Mouse (Mus musculus): ENCODE results near the gene Pard3. TPM values are rescaled to one million over a fixed set of nuclear protein-coding genes. Genes with fewer than 3 reads are reported as not detected.

The Pard3 gene
- polyA plus RNA-seq, 1 experiment from 2014 or later: 22.7 TPM

- Histone ChIP-seq H3K4me1 (ENCODE audit: control insufficient read depth, insufficient read depth, low read length) (no peaks in the 10 kb centered on the region), H3K27me3 (ENCODE audit: control insufficient read depth, insufficient read depth, low read length) (no peaks in the 10 kb centered on the region), H3K9me3 (ENCODE audit: control insufficient read depth, low read length) (no peaks in the 10 kb centered on the region), H3K36me3 (ENCODE audit: control insufficient read depth, insufficient read depth, low read length) (peaks cover 5% of the 10 kb centered on the region; the same call in 1 of the 2 replicates), H3K4me2 (ENCODE audit: low read depth, low read length) (no peak overlapping the region), H3K4me3 (ENCODE audit: low read depth, low read length) (no peak overlapping the region), H3K27ac (ENCODE audit: low read depth, low read length) (no peak overlapping the region), H3K9ac (replicated peaks; ENCODE audit: low read depth, low read length) (no peak overlapping the region)
- ATAC-seq (ENCODE audit: low read depth): no peak
Observed at GRCm38 (mm10) chr8:127392700-127393099, 329.0 kb downstream of the Pard3 start.

GRCm38 (mm10) chr8:127395488-127395887, 331.8 kb downstream of the Pard3 start:
- Histone ChIP-seq H3K36me3 (ENCODE audit: control insufficient read depth, insufficient read depth, low read length) (no peaks in the 10 kb centered on the region; the same call in 1 of the 2 replicates), H3K27ac (ENCODE audit: low read depth, low read length) (no peak overlapping the region), H3K4me3 (ENCODE audit: low read depth, low read length) (no peak overlapping the region), H3K4me2 (ENCODE audit: low read depth, low read length) (no peak overlapping the region), H3K4me1 (ENCODE audit: control insufficient read depth, insufficient read depth, low read length) (no peaks in the 10 kb centered on the region), H3K9me3 (ENCODE audit: control insufficient read depth, low read length) (no peaks in the 10 kb centered on the region), H3K9ac (replicated peaks; ENCODE audit: low read depth, low read length) (no peak overlapping the region), H3K27me3 (ENCODE audit: control insufficient read depth, insufficient read depth, low read length) (no peaks in the 10 kb centered on the region)
- 87% methylated on average over 4 of the region's 4 CpGs for WGBS
- ATAC-seq (ENCODE audit: low read depth): no peak

GRCm38 (mm10) chr8:127405815-127406214, 342.1 kb downstream of the Pard3 start:
- no peak overlapping the region for H3K27ac ChIP-seq (ENCODE audit: low read depth, low read length)
- H3K9me3 ChIP-seq (ENCODE audit: control insufficient read depth, low read length): no peaks in the 10 kb centered on the region
- no peak overlapping the region for H3K4me2 ChIP-seq (ENCODE audit: low read depth, low read length)
- H3K4me1 ChIP-seq (ENCODE audit: control insufficient read depth, insufficient read depth, low read length): peaks cover 3% of the 10 kb centered on the region; the same call in 1 of the 2 replicates
- no peaks in the 10 kb centered on the region for H3K36me3 ChIP-seq (ENCODE audit: control insufficient read depth, insufficient read depth, low read length)
- no peak overlapping the region for H3K4me3 ChIP-seq (ENCODE audit: low read depth, low read length)
- no peaks in the 10 kb centered on the region for H3K27me3 ChIP-seq (ENCODE audit: control insufficient read depth, insufficient read depth, low read length)
- no peak for ATAC-seq (ENCODE audit: low read depth)
- no peak overlapping the region for H3K9ac ChIP-seq (replicated peaks; ENCODE audit: low read depth, low read length)

DNA sequence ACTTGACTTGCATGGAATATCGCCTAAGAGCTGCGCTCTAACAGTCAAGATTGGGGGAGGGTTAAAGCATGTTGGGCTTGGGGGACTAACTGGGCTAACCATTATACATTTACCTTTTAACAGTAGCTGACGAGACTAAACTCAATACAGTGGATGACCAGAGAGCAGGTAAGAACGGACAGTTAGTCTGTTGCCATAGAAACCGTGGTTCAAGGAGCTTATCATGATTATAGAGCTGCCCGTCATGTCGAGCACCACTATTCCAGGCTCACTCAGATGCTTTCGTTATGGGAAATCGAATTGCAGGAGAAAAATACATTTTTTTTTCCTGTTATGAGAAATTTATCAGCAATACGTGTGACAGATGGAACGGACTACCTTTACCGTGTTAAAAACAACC, 346.9 kb downstream of the Pard3 start:
- Histone ChIP-seq H3K9me3 (ENCODE audit: control insufficient read depth, low read length) (no peaks in the 10 kb centered on the region), H3K4me2 (ENCODE audit: low read depth, low read length) (no peak overlapping the region), H3K4me3 (ENCODE audit: low read depth, low read length) (no peak overlapping the region), H3K27ac (ENCODE audit: low read depth, low read length) (no peak overlapping the region), H3K27me3 (ENCODE audit: control insufficient read depth, insufficient read depth, low read length) (no peaks in the 10 kb centered on the region), H3K36me3 (ENCODE audit: control insufficient read depth, insufficient read depth, low read length) (no peaks in the 10 kb centered on the region), H3K4me1 (ENCODE audit: control insufficient read depth, insufficient read depth, low read length) (peaks cover 3% of the 10 kb centered on the region; the same call in 1 of the 2 replicates), H3K9ac (replicated peaks; ENCODE audit: low read depth, low read length) (no peak overlapping the region)
- WGBS: 67% methylated on average over 12 of the region's 12 CpGs
- ATAC-seq (ENCODE audit: low read depth): no peak

DNA sequence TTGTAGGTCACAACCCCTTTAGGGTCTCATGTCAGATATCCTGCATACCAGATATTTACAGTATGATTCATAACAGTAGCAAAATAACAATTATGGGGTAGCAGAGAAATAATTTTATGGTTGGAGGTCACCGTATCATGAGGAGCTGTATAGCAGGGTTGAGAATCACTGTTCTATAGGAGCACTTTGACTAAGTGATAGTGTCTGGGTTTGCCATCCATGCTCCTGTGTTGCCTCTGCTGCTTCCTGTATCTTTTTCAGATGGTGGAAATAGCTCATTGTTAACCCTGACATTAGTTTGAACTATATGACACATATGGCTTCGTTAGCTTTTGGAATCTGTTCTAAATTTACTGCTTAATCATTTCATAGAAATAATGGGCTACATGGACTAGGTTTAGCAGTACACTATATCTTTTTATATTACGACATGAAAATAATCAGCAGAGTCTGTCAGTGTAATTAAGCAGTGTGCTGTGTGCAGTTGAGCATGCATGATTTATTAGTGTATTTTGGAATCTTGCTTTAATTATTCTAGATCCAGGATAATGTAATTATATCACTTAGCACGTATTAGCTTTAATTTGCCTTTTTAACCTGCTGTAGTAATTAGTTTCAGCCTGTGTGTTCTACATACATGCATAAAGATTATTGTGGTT, 347.6 kb downstream of the Pard3 start:
- Histone ChIP-seq H3K4me1 (ENCODE audit: control insufficient read depth, insufficient read depth, low read length) (peaks cover 3% of the 10 kb centered on the region; the same call in 1 of the 2 replicates), H3K4me3 (ENCODE audit: low read depth, low read length) (no peak overlapping the region), H3K4me2 (ENCODE audit: low read depth, low read length) (no peak overlapping the region), H3K9ac (replicated peaks; ENCODE audit: low read depth, low read length) (no peak overlapping the region), H3K36me3 (ENCODE audit: control insufficient read depth, insufficient read depth, low read length) (no peaks in the 10 kb centered on the region), H3K9me3 (ENCODE audit: control insufficient read depth, low read length) (no peaks in the 10 kb centered on the region), H3K27me3 (ENCODE audit: control insufficient read depth, insufficient read depth, low read length) (no peaks in the 10 kb centered on the region), H3K27ac (ENCODE audit: low read depth, low read length) (no peak overlapping the region)
- WGBS: 46% methylated on average over 4 of the region's 4 CpGs
- peak; percentile 41; the same call in 1 of the 2 replicates for ATAC-seq (ENCODE audit: low read depth)

- Histone ChIP-seq H3K27me3 (ENCODE audit: control insufficient read depth, insufficient read depth, low read length) (no peaks in the 10 kb centered on the region), H3K9ac (replicated peaks; ENCODE audit: low read depth, low read length) (no peak overlapping the region), H3K27ac (ENCODE audit: low read depth, low read length) (0 out of 2 replicates have a peak overlapping the region, but pooled peaks have one; percentile 31), H3K4me3 (ENCODE audit: low read depth, low read length) (no peak overlapping the region), H3K4me1 (ENCODE audit: control insufficient read depth, insufficient read depth, low read length) (peaks cover 8% of the 10 kb centered on the region; the same call in 1 of the 2 replicates), H3K9me3 (ENCODE audit: control insufficient read depth, low read length) (no peaks in the 10 kb centered on the region), H3K4me2 (ENCODE audit: low read depth, low read length) (no peak overlapping the region), H3K36me3 (ENCODE audit: control insufficient read depth, insufficient read depth, low read length) (no peaks in the 10 kb centered on the region)
- WGBS: 18% methylated on average over 7 of the region's 7 CpGs
- ATAC-seq (ENCODE audit: low read depth): no peak
Observed at GRCm38 (mm10) chr8:127423021-127423420, 359.3 kb downstream of the Pard3 start.

GRCm38 (mm10) chr8:127424211-127424916, 360.7 kb downstream of the Pard3 start:
- Histone ChIP-seq H3K4me3 (ENCODE audit: low read depth, low read length) (no peak overlapping the region), H3K27ac (ENCODE audit: low read depth, low read length) (peak overlapping the region; percentile 13; the same call in 1 of the 2 replicates), H3K4me2 (ENCODE audit: low read depth, low read length) (no peak overlapping the region), H3K9ac (replicated peaks; ENCODE audit: low read depth, low read length) (no peak overlapping the region), H3K36me3 (ENCODE audit: control insufficient read depth, insufficient read depth, low read length) (no peaks in the 10 kb centered on the region), H3K4me1 (ENCODE audit: control insufficient read depth, insufficient read depth, low read length) (peaks cover 8% of the 10 kb centered on the region; the same call in 1 of the 2 replicates), H3K9me3 (ENCODE audit: control insufficient read depth, low read length) (no peaks in the 10 kb centered on the region), H3K27me3 (ENCODE audit: control insufficient read depth, insufficient read depth, low read length) (no peaks in the 10 kb centered on the region)
- ATAC-seq (ENCODE audit: low read depth): peak; percentile 54; the same call in 1 of the 2 replicates
- 51% methylated on average over 13 of the region's 13 CpGs for WGBS

- no peak for ATAC-seq (ENCODE audit: low read depth)
- H3K4me1 ChIP-seq (ENCODE audit: control insufficient read depth, insufficient read depth, low read length): peaks cover 8% of the 10 kb centered on the region; the same call in 1 of the 2 replicates
- no peak overlapping the region for H3K27ac ChIP-seq (ENCODE audit: low read depth, low read length)
- H3K9me3 ChIP-seq (ENCODE audit: control insufficient read depth, low read length): no peaks in the 10 kb centered on the region
- H3K9ac ChIP-seq (replicated peaks; ENCODE audit: low read depth, low read length): no peak overlapping the region
- H3K4me2 ChIP-seq (ENCODE audit: low read depth, low read length): no peak overlapping the region
- H3K4me3 ChIP-seq (ENCODE audit: low read depth, low read length): no peak overlapping the region
- 72% methylated on average over 5 of the region's 5 CpGs for WGBS
- no peaks in the 10 kb centered on the region for H3K27me3 ChIP-seq (ENCODE audit: control insufficient read depth, insufficient read depth, low read length)
- no peaks in the 10 kb centered on the region for H3K36me3 ChIP-seq (ENCODE audit: control insufficient read depth, insufficient read depth, low read length)
Observed at GRCm38 (mm10) chr8:127426857-127427256, 363.2 kb downstream of the Pard3 start.

GRCm38 (mm10) chr8:127428004-127428403, 364.3 kb downstream of the Pard3 start:
- no peak overlapping the region for H3K4me3 ChIP-seq (ENCODE audit: low read depth, low read length)
- no peaks in the 10 kb centered on the region for H3K27me3 ChIP-seq (ENCODE audit: control insufficient read depth, insufficient read depth, low read length)
- no peak overlapping the region for H3K27ac ChIP-seq (ENCODE audit: low read depth, low read length)
- no peaks in the 10 kb centered on the region for H3K9me3 ChIP-seq (ENCODE audit: control insufficient read depth, low read length)
- peaks cover 3% of the 10 kb centered on the region; the same call in 1 of the 2 replicates for H3K4me1 ChIP-seq (ENCODE audit: control insufficient read depth, insufficient read depth, low read length)
- WGBS: 81% methylated on average over 7 of the region's 7 CpGs
- H3K9ac ChIP-seq (replicated peaks; ENCODE audit: low read depth, low read length): no peak overlapping the region
- no peak overlapping the region for H3K4me2 ChIP-seq (ENCODE audit: low read depth, low read length)
- no peaks in the 10 kb centered on the region for H3K36me3 ChIP-seq (ENCODE audit: control insufficient read depth, insufficient read depth, low read length)
- ATAC-seq (ENCODE audit: low read depth): no peak
